Mouse (Mus musculus): ENCODE results near the gene Kctd19. TPM values are rescaled to one million over a fixed set of nuclear protein-coding genes. Genes with fewer than 3 reads are reported as not detected.

Kctd19 gene
- total and polyA plus RNA-seq, 3 experiments, result not detected

GRCm38 (mm10) chr8:105361751-105362702, 51.3 kb downstream of the Kctd19 start:
- no peak overlapping the region for H3K4me3 ChIP-seq (ENCODE audit: low read depth, low read length)
- no peak for ATAC-seq (ENCODE audit: extremely low read depth, insufficient number of reproducible peaks, low FRiP score, poor library complexity, severe bottlenecking)
- peaks cover 46% of the 10 kb centered on the region for H3K27me3 ChIP-seq (ENCODE audit: insufficient read depth, low read length)
- TF ChIP-seq CTCF (IDR thresholded peaks at IDR 0.05; ENCODE audit: low read depth, low read length) (no peak), GATA1 (IDR thresholded peaks at IDR 0.05; ENCODE audit: borderline replicate concordance, low read length) (no peak), GATA2 (IDR thresholded peaks at IDR 0.05; ENCODE audit: borderline replicate concordance, low read depth, low read length) (no peak), POLR2AphosphoS5 (IDR thresholded peaks at IDR 0.05; ENCODE audit: insufficient replicate concordance, low read depth, low read length) (no peak), TAL1 (conservative IDR thresholded peaks at IDR 0.05; ENCODE audit: low read depth, low read length) (no peak)
- H3K9me3 ChIP-seq (replicated peaks), result no peaks in the 10 kb centered on the region
- peaks cover 2% of the 10 kb centered on the region; the same call in 1 of the 2 replicates for H3K4me1 ChIP-seq (ENCODE audit: insufficient read depth, low read depth, low read length)
- DNase-seq (ENCODE audit: low spot score), result no peak
- H3K36me3 ChIP-seq (replicated peaks), result no peaks in the 10 kb centered on the region

- Histone ChIP-seq H3K4me1 (ENCODE audit: insufficient read depth, low read depth, low read length) (peaks cover 5% of the 10 kb centered on the region; the same call in 1 of the 2 replicates), H3K36me3 (replicated peaks) (no peaks in the 10 kb centered on the region), H3K4me3 (ENCODE audit: low read depth, low read length) (no peak overlapping the region), H3K9me3 (replicated peaks) (no peaks in the 10 kb centered on the region), H3K27me3 (ENCODE audit: insufficient read depth, low read length) (peaks cover 59% of the 10 kb centered on the region)
- ATAC-seq (ENCODE audit: extremely low read depth, insufficient number of reproducible peaks, low FRiP score, poor library complexity, severe bottlenecking) (no peak), DNase-seq (ENCODE audit: low spot score) (no peak)
- TF ChIP-seq TAL1 (conservative IDR thresholded peaks at IDR 0.05; ENCODE audit: low read depth, low read length), result no peak
- no peak for TF ChIP-seq GATA2 (IDR thresholded peaks at IDR 0.05; ENCODE audit: borderline replicate concordance, low read depth, low read length)
- no peak for TF ChIP-seq CTCF (IDR thresholded peaks at IDR 0.05; ENCODE audit: low read depth, low read length)
- TF ChIP-seq GATA1 (IDR thresholded peaks at IDR 0.05; ENCODE audit: borderline replicate concordance, low read length), result no peak
- TF ChIP-seq POLR2AphosphoS5 (IDR thresholded peaks at IDR 0.05; ENCODE audit: insufficient replicate concordance, low read depth, low read length), result no peak
These were observed 53.7 kb downstream of the Kctd19 start for GRCm38 (mm10) chr8:105359646-105360045.

- Histone ChIP-seq H3K4me3 (ENCODE audit: low read depth, low read length) (no peak overlapping the region), H3K36me3 (replicated peaks) (no peaks in the 10 kb centered on the region), H3K27me3 (ENCODE audit: insufficient read depth, low read length) (peaks cover 55% of the 10 kb centered on the region), H3K9me3 (replicated peaks) (no peaks in the 10 kb centered on the region), H3K4me1 (ENCODE audit: insufficient read depth, low read depth, low read length) (peaks cover 5% of the 10 kb centered on the region; the same call in 1 of the 2 replicates)
- TF ChIP-seq POLR2AphosphoS5 (IDR thresholded peaks at IDR 0.05; ENCODE audit: insufficient replicate concordance, low read depth, low read length), result no peak
- TF ChIP-seq GATA2 (IDR thresholded peaks at IDR 0.05; ENCODE audit: borderline replicate concordance, low read depth, low read length), result no peak
- no peak for TF ChIP-seq CTCF (IDR thresholded peaks at IDR 0.05; ENCODE audit: low read depth, low read length)
- TF ChIP-seq TAL1 (conservative IDR thresholded peaks at IDR 0.05; ENCODE audit: low read depth, low read length), result no peak
- TF ChIP-seq GATA1 (IDR thresholded peaks at IDR 0.05; ENCODE audit: borderline replicate concordance, low read length), result no peak
- ATAC-seq (ENCODE audit: extremely low read depth, insufficient number of reproducible peaks, low FRiP score, poor library complexity, severe bottlenecking) (no peak), DNase-seq (ENCODE audit: low spot score) (no peak)
These were observed 54.1 kb downstream of the Kctd19 start for GRCm38 (mm10) chr8:105359208-105359607.

- no peaks in the 10 kb centered on the region for H3K9me3 ChIP-seq (replicated peaks)
- H3K4me1 ChIP-seq (ENCODE audit: insufficient read depth, low read depth, low read length), result peaks cover 3% of the 10 kb centered on the region; the same call in 1 of the 2 replicates
- no peaks in the 10 kb centered on the region for H3K36me3 ChIP-seq (replicated peaks)
- DNase-seq (ENCODE audit: low spot score), result no peak
- H3K4me3 ChIP-seq (ENCODE audit: low read depth, low read length), result no peak overlapping the region
- H3K27me3 ChIP-seq (ENCODE audit: insufficient read depth, low read length), result peaks cover 56% of the 10 kb centered on the region
- ATAC-seq (ENCODE audit: extremely low read depth, insufficient number of reproducible peaks, low FRiP score, poor library complexity, severe bottlenecking), result no peak
- TF ChIP-seq POLR2AphosphoS5 (IDR thresholded peaks at IDR 0.05; ENCODE audit: insufficient replicate concordance, low read depth, low read length) (no peak), GATA2 (IDR thresholded peaks at IDR 0.05; ENCODE audit: borderline replicate concordance, low read depth, low read length) (no peak), CTCF (IDR thresholded peaks at IDR 0.05; ENCODE audit: low read depth, low read length) (no peak), TAL1 (conservative IDR thresholded peaks at IDR 0.05; ENCODE audit: low read depth, low read length) (no peak), GATA1 (IDR thresholded peaks at IDR 0.05; ENCODE audit: borderline replicate concordance, low read length) (no peak)
These were observed 56.6 kb downstream of the Kctd19 start for GRCm38 (mm10) chr8:105356681-105357080.

GRCm38 (mm10) chr8:105355179-105356024, 57.9 kb downstream of the Kctd19 start:
- no peaks in the 10 kb centered on the region for H3K9me3 ChIP-seq (replicated peaks)
- peaks cover 63% of the 10 kb centered on the region for H3K27me3 ChIP-seq (ENCODE audit: insufficient read depth, low read length)
- DNase-seq (ENCODE audit: low spot score) (no peak), ATAC-seq (ENCODE audit: extremely low read depth, insufficient number of reproducible peaks, low FRiP score, poor library complexity, severe bottlenecking) (no peak)
- TF ChIP-seq CTCF (IDR thresholded peaks at IDR 0.05; ENCODE audit: low read depth, low read length), result no peak
- no peak for TF ChIP-seq POLR2AphosphoS5 (IDR thresholded peaks at IDR 0.05; ENCODE audit: insufficient replicate concordance, low read depth, low read length)
- no peak for TF ChIP-seq TAL1 (conservative IDR thresholded peaks at IDR 0.05; ENCODE audit: low read depth, low read length)
- TF ChIP-seq GATA1 (IDR thresholded peaks at IDR 0.05; ENCODE audit: borderline replicate concordance, low read length), result no peak
- TF ChIP-seq GATA2 (IDR thresholded peaks at IDR 0.05; ENCODE audit: borderline replicate concordance, low read depth, low read length), result no peak
- H3K4me3 ChIP-seq (ENCODE audit: low read depth, low read length), result no peak overlapping the region
- H3K4me1 ChIP-seq (ENCODE audit: insufficient read depth, low read depth, low read length), result peaks cover 3% of the 10 kb centered on the region; the same call in 1 of the 2 replicates
- no peaks in the 10 kb centered on the region for H3K36me3 ChIP-seq (replicated peaks)
